Mouse (Mus musculus) testis, postnatal 14 days (tissue): Measurements from ENCODE around the gene Ugt1a7c.
"Not testable (repeated sequence)": the region's sequence is repeated elsewhere in the genome, so short reads cannot be mapped to it uniquely, and the experiment has no call there.

Experiments used
- DNase-seq: peaks from one replicate; pipeline ENCODE4 v3.0.0; 2021; ENCODE audit warnings: low spot score

Gene Ugt1a7c

DNA sequence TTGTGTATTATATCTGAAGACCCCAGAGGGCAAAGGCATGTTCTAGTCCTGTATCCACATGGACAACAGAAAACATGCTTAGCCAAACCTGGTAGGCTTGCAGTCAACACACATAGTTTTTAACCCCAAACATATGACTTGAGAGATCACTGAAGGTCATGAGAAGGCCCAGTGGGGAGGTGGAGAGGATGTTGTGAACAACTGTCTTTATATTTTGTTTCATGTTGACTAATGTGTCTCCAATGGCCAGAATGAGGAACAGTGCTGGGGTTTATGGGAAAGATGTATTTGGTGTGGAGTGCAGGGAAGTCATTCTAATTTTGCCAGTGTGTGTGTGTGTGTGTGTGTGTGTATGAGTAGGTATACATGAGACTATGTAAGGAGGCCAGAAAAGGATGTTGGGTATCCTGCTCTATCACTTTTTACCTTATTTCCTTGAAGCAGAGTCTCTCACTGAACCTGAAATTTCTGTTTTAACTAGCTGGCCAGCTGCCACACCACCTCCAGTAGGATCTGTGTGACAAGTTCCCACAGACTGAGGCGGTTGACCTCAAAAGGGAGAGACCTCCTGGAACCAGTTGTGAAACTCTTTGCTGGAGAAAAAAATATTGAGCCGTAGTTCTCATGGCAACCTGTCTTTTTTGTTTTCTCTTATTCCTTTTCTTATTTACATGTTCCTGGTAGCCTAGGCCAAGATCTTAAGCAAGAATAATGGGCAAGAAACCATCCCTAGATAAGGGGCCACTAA, 129.3 kb downstream of the Ugt1a7c start:
- DNase-seq: peak; percentile 24

DNA sequence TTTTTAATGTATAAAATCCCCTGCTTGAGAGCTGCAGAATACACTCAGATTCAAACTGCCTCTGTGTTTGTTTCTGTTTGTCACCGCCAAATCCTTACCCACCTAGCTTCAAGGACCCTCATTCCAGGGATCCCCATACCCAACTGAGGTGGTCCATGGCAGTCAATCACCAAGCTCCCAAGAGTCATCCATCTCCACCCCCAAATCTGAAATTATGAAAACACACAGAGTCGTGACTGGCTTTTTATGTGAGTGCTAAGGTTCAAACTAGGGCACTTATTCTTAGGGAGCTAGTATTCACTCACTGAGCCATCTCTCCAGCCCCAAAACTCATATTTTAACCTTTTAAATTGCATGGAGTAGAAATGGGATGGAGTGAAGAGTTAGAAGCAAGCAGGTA, 130.4 kb downstream of the Ugt1a7c start:
- not testable (repeated sequence) for DNase-seq

DNA sequence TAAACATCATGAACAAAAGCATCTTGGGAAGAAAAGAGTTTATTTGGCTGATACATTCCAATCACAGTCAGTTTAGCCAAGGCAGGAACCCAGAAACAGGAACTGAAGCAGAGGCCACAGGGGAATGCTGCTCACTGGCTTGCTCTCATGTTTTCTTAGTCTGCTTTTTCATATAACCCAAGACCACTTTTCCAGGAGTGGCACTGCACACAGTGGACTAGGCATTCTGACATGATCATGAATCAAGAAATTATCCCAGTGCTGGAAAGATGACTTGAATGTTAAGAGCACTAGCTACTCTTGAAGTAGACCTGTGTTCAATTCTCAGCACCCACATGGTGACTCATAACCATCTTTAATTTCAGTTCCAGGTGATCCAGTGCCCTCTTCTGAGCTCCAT, 130.9 kb downstream of the Ugt1a7c start:
- DNase-seq: no peak

DNA sequence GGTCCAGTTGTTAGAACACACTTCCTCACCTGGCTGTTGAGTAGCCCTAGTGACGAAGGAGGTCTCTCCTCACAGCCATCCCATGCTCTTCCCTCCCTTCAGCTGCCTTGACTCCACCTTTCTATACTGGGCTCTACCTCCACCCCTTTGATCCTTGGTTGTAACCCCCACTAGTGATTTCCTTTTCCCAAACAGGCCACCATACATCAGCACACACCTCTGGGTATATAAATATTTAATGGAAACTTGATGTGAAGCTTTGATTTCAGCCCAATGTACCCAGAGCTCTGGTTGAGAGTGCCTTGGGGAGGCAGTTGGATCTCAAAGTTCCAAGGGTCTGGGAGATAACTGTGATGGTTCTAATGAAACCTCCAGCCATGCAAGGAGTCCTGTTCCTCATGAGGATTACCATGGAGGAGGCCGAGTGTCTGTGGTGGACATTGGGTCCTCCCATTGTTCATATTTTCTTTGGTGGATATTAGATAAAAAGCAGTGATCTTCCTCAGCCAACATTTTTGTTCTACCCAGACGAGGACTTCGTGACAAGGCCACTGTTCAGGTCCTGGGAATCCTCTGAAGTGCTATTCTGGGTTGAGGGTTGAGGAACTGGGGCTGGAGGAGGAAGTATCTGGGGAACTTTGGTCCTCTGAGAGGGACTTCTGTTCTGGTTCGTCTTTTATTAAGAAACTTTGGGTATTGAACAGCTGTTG, 132.0 kb downstream of the Ugt1a7c start, which contains the start of gene Mroh2a:
TSS of gene Mroh2a (plus strand) at position 317 of the 710 bp plus-strand sequence.
- DNase-seq: peak; percentile 8

DNA sequence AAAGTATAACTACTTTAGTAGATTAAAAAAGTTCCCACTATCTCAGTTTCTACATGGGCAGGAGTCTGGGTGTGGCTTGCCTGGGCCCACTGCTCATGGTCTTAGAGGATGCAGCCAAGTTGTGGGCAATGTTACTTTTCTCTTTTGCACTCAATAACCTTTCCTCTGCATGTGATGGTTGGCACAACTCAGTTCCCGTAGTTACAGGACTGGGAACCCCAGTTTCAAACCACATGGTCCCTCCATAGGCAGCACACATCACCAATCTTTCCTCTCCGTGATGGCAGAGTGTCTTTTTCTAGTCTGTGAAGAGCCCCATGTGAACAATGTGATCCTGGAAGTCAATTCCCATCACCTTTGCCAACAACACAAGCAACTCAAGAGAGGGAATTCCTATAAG, 132.6 kb downstream of the Ugt1a7c start:
- no peak for DNase-seq

DNA sequence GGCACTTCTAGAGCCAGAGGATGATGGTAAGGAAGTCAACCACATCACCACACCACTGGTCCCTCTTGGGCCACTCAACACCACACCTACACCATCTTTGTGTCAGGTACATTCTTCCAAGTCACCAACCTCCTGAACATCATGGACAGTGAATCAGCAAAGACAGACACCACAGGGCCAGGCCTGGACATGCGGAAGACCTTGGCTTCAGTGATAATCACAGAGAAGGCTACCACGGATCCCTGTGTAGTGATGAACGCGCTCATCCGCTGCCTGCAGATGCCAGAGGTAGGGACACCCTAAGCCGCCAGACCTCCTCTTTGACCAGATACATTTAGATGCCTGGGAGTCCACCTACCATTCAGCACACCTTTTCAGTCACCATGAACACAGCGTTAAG, 133.3 kb downstream of the Ugt1a7c start:
- DNase-seq: no peak

DNA sequence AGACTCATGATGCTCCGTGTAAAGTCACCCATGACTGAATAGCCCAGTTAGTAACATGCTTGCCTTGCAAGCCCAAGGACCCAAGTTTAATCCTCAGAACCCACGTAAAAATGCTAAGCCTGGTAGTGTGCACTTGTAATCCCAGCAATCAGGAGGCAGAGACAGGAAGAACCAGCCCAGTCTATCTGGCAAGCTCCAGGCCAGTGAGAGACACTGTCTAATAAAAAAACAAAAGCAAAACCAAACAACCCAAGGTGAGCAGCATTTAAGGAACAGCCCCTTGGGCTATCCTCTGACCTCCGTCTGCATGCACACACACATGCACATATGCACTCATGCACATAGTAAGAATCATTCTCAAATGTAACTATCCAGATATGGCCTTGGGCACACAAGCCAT, 134.7 kb downstream of the Ugt1a7c start:
- no peak for DNase-seq

DNA sequence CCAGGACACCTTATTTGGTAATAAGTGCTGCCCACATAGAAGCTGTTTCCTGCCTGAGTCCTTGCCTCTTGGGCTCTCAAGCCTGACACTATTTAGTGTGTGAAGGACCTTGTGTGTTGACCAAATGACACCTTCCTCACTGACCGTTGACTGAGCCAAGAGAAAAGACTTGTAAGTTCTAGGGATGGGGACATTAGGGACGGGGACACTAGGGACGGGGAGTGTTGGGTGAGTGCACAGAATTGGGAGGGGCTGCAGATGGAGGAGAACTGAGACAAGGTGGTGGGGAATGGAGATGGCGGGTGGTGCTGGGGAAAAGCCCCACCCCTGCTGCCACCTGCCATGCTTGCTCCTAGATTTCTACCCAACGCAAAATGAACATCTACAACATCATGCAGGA, 135.1 kb downstream of the Ugt1a7c start:
- no peak for DNase-seq

DNA sequence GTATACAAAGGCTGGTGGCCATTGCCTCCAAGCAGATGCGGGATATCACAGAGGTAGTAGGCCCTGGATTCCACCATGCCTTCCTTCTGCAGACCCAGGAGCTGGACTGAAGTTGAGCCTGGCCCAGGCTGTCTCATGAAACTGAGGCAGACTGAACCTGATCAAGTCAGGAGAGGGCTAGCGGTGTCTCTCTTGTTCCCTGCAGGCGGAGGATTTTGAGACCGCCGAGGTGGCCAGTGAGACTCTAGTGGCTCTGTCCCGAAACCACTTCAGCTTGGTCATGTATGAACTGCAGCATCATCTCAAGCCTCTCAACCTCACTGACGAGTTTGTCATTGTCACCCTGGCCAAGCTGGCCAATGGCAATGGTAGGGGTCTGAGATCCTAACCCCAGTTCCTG, 135.6 kb downstream of the Ugt1a7c start:
- DNase-seq: no peak

DNA sequence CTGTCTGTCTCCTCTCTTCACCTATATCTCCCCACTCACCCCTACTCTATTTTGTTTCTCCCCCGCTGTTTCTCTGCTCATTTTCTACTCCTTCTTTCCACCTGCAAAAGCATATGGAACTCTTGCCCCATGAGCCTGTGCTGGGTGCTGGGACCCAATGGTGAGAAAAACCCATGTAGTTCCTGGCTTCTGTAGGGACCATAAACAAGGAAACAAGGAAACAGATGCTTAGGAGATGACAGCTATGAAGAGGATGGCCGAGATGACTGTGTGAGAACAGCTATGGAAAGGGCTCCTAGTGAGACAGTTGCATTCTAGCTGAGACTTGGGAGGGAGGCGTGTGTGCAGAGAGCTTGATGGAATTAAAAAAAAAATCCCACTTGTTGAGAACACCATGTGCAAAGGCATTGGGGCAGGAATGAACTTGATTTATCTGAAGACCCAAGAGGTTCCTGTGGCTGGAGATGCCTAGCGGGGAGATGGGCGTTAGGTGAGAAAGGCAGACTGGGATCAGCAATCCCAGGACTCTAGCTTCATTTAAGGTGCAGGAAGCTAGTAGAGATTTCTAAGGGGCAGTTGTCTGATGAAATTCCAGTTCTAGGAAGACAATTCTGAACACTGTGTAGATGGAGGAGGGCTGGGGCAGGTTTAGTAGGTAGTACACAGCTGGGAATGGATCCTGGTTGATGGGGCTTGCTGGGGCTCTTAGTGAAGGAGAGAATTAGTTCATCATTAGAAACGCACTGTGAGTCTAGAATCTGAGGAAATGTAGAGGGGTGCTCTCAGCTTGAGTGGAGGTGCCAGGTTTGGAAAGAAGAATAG, 136.3 kb downstream of the Ugt1a7c start:
- no peak for DNase-seq

DNA sequence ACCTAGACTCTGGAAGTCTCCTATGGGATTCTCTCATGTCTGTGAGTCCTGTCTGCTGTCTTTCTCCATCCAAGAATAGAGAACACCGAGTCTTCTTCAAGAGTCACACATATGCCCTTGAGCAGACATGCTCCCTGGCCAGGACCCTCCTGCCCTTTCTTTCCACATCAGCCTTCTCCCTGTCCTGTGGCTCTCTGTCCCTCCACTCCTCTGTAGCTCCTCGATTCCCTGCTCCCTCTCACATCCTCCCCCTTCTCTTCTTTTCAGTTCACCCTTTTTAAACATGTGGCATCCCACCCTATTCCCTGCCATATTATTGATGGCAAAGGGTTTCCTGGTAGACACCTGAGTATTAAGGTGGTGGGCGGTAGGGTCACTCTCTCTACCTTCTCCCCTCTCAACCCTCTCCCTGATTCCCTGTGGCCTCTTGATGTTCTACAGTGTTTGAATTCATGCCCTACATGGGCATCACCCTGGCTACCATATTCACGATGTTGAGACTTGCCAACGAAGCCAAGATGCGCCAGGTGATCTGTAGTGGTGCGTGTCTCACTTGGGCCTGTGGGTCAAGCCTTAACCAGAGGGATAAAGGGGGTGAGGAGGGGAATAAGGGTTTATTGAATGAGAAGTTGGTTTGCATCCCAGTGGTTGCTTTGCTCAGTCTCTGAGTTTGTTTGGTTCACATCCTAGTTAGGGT, 137.1 kb downstream of the Ugt1a7c start:
- no peak for DNase-seq

DNA sequence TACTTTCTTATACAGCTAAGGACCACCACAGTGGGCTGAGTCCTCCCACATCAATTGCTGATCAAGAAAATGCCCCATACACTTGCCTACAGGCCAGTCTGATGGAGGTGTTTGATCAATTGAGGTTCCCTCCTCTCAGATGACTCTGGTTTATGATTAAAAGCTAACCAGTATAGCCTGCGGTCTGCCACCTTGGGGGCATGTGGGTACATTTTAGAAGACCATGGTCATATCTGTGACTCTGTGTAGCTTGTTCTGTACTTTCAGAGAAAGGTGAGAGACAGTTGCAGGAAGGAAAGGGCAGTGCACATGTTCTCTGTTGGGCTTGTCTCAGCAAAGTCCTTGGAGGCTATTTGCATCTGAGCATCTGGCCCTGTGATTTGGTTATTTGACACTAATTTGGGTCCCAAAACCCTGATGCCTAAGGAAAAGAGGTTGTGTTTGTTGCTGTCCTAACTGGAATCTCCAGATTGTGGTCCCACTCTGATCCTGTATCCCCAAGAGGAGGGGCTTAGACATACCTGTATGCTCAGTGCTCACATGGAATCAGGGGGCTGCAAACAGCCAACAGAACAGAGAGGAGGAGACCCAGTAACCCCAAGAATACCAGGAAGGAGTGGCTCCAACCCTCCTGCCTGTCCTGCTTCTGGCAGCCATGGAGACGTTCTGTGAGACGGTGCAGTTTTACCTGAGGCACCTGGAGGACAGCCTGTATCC, 138.0 kb downstream of the Ugt1a7c start:
- no peak for DNase-seq

DNA sequence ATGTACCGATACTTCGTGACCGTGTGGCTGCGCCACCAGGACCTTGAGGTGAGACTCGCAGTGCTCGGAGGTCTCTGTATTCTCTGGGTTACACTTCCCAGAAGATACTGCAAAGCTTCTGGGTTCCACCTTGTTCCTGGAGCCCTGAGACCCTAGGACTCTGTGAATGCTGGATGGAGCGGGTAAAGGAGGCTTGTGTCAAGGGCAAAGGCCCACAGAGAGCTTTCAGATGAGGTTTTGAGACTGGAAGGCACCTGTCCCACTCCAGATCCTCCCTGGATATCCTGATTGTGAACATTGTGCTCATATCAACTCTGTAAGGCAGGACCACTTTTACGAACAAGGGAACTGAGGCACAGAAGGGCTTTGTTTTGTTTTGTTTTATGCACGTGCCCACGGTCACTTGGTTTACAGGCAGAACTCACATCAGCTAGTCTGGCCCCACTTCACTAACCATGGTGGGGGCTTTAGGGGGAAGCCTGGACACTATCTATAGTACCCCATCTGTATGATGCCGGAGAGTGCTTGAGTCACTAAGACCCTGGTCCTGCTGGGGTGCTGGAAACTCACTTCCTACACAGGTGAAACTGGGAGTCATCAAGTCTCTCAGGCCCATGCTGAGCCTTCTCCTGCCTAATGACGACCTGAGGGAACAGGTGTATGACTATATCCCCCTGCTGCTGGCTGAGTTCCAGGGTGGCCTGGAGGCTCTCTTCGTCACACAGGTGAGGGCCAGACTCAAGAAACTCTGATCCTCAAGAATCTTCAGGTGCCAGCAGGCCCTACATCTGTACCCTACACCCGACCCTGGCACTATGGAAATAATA, 138.8 kb downstream of the Ugt1a7c start:
- DNase-seq: no peak

DNA sequence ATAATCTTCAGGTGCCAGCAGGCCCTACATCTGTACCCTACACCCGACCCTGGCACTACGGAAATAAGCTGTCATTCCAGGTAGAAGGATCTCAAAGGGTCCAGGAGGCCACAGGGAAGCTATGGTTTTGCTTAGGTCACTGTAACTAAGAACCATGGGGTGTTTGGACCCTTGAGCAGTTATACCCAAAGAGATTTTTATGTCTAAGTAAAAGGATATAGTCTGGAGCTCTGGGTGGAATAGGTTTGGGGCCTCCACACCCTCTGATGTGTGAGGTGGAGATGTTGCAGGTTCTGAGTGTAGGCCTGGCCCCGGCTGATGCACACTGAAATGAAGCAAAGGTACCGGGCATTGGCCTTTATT, 139.4 kb downstream of the Ugt1a7c start:
- no peak for DNase-seq

DNA sequence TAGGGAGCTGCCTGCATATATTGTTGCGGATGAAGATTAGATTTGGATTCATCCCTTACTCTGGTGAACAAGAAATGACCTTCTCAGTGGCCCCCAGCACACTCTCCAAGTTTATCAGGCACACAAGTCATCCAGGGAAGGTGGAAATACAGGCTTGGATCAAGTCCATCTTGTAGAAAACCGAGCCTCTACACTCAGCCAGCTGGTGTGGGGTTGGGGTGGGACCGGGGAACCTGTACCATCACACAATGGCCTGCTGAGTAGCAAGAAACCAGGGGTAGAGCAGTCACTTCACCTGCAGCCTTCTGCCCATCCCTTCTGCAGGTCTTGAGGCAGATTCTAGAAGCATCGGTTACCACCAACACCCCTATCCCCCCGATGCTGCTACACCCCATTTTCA, 139.8 kb downstream of the Ugt1a7c start:
- no peak for DNase-seq

DNA sequence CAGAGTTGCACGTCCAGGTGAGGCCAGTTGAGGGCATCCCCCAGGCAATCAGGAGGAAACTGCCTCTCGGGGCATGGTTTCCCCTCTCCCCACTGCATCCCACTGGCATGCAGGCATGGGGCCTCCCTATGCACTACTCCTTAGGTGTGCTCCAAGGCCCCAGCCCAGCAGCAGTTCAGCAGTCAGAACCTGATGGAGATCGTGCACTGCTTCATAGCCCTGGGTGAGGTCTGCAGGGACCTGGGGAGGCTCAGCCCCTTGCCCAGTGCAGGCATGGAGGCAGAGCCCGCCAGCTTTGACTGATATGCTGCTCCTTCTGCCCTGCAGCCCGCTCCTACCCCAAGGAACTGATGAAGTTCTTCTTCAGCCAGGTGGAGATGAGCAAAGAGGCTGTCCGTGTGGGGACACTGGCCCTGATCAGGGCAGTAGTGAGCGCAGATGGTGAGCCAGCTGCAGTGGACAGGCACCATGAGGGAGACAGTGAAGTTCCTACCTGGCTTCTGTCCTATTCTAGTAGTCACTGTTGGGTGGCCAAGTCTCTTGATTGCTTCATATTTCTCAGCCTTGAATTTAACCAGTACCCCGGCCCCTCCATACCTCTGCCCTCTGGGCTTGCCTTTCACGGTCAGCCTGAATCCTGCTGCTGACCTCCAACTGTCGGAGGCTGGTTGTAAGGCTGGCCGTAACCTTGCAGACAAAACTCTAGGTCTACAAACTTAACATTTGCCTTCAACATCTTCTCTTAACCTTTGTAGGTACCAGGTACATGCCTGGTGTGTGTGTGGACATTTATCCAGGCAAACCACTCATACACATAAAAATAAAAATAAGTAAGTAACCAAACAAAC, 140.4 kb downstream of the Ugt1a7c start:
- DNase-seq: no peak

DNA sequence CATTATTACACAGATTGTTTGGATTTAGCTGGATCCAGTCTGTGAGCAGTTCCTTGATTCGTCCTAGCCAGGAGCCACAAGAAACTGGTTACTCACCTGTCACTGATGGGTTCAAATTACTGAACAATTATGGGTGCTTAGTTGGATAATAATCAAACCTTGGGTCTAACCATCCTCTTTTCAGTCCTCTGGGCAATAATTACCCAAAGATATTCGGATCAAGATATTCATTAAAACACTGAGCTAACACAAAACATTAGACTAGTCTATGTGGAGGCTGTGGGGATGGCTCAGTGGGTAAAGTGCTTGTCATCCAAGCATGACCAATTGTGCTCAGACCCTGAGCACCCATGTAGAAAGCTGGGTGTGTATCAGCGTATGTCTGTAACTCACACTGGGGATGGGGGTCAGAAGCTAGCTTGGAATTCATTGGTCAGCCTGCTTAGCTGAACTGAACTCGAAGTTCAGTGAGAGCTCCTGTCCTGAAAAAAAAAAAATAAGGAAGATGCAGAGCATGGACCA, 141.1 kb downstream of the Ugt1a7c start:
- DNase-seq: no peak

DNA sequence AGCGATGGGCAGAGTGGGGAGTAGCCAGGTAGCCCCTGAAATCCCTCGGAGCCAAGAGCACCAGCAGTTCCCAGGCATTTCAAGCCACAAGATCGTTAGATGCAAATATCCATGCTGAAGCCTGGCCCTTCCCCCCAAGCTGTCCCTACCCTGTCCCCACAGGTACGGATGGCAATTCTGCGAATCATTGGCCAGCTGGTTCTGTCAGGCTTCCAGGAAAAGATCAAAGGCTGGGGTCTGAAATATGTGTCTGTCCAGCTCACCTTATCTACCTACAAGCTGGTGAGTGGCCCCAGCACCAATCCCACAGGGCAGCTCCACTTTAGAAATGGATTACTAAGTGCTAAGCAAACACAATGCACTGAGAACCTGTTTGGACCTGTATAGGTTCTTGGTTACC, 142.4 kb downstream of the Ugt1a7c start:
- DNase-seq: no peak

DNA sequence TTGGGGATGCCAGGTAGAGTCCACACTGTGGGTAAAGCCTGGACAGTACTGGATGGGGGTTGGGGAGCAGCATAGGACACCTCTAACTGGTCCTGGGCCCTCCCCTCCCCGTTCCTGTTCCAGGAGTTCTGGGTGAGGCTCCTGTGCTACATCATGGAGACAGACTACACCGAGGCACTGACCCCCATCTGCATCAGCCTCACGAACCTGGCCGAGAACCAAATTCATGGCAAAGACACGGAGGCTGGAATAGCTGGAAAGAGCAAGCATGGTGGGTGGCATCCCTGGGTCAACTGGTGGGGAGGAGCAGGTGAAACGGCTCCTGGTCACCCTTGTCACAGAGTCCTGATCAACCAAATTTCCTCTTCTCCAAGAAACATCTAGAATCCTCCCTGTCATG, 143.9 kb downstream of the Ugt1a7c start:
- DNase-seq: no peak

DNA sequence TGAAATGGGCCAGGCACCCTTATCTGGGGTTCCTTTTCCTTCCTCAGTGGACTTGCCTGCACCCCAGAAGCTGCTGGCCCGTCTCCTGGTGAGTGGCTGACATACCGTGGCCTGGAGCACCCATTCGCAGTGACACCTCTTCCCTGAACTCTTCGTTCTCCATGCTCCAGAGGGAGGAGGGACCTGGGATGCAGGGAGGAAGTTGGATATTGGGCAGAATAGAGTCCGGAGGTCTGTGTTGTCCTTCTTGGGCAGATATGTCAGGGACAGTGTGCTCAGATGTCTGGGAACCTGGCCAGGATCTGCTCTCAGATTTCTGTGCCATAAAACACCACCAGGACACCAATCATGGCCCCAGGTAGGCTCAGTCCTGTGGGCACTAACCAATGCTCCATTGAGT, 145.2 kb downstream of the Ugt1a7c start:
- DNase-seq: no peak
